Mouse (Mus musculus) brain, embryonic 14.5 days (tissue): ENCODE results near the gene Adamts14.

Source experiments
- CTCF ChIP-seq: fragments of 200-500 bp; IDR thresholded peaks from 2 replicates; pipeline ENCODE4 v1.5.1; 2012; ENCODE audit warnings: inconsistent platforms, mild to moderate bottlenecking, moderate library complexity, borderline replicate concordance; ENCODE audit not compliant: insufficient read depth, insufficient read length; ENCODE audit errors: extremely low read depth
- POLR2A ChIP-seq: fragments of 200-500 bp; IDR thresholded peaks from 2 replicates; pipeline ENCODE4 v1.6.1; 2012; ENCODE audit warnings: mild to moderate bottlenecking, inconsistent platforms, borderline replicate concordance; ENCODE audit not compliant: poor library complexity, insufficient read depth, insufficient read length, severe bottlenecking; ENCODE audit errors: extremely low read depth

- TF ChIP-seq CTCF (no peak), POLR2A (no peak)
These were observed 35.9 kb downstream of the Adamts14 start for GRCm38 (mm10) chr10:61237391-61237785.
